Mouse (Mus musculus): ENCODE results near the gene Cradd.

- TF ChIP-seq CTCF (conservative IDR thresholded peaks at IDR 0.05; ENCODE audit: low read length) (no peak), POU5F1 (IDR thresholded peaks at IDR 0.05; ENCODE audit: borderline replicate concordance, low read length) (no peak), NANOG (IDR thresholded peaks at IDR 0.05; ENCODE audit: borderline replicate concordance, low read length) (no peak)
Measured at GRCm38 (mm10) chr10:95197377-95197776, 126.6 kb downstream of the Cradd start.

All from E14TG2a.4 (cell line).